Mouse (Mus musculus): ENCODE measurements at regions not wholly inside any gene's neighbourhood (a gene's known extent, or its start where the extent isn't known, plus 50 kb on each side); places are given as distances from the start of the nearest gene placed in this dataset.
A peak's percentile ranks its signal among the peaks of the same experiment; 100 is the strongest.

DNA sequence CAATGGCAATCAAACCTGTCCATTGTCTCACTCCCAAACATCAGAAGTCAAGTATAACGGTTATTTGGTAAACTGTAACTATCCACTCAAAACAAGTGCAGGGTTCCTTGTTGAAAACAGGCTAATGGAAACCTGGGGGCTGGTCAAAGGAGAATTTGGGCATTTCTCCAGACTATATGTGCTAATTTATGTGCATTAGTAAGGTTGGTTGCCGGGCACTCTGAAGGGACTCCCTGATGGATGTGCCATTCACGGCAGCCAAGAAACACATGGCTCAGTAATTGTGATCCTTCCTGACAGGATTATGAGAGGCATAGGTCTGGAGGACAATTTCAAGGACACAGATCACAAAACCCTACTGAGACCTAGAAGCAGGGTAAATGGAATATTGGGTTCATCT, 295.5 kb upstream of the Ubash3b start:
- no peak for ATAC-seq

DNA sequence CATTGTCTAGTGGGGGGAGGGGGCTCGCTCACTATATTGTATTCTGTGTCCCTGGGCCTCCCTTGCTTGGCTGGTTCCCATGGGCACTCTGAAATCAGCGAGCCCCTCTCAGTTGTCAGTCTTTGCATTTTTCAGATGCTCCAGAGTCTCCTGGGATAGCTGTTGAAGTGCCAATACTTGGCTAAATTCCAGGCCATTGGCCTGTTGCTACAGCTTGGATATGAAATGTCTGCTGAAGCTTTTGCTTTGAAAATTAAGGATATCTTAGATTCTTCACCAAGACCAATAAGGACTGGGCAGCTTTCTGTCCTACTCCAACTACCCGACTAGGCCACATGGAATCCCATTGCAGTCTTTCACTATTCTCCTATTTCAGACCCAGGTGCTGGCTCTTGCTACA, 290.2 kb upstream of the Ubash3b start:
- Histone ChIP-seq H3K36me3 (no peaks in the 10 kb centered on the region), H3K9ac (no peak overlapping the region), H3K27ac (no peak overlapping the region), H3K4me1 (replicated peaks) (peaks cover 12% of the 10 kb centered on the region), H3K4me2 (replicated peaks) (no peak overlapping the region), H3K4me3 (replicated peaks) (no peak overlapping the region), H3K27me3 (replicated peaks) (no peaks in the 10 kb centered on the region), H3K9me3 (no peaks in the 10 kb centered on the region)
- 80% methylated on average over 3 of the region's 3 CpGs for WGBS
- no peak for ATAC-seq

More for the DNA sequence above, 295.5 kb upstream of the Ubash3b start:
- no peak overlapping the region for H3K27ac ChIP-seq
- H3K4me1 ChIP-seq (replicated peaks) = 0 out of 2 replicates have a peak, but pooled peaks cover 5% of the 10 kb centered on the region
- 81% methylated on average over 3 of the region's 3 CpGs for WGBS
- no peak overlapping the region for H3K4me2 ChIP-seq (replicated peaks)
- H3K4me3 ChIP-seq (replicated peaks) = no peak overlapping the region
- H3K9me3 ChIP-seq = no peaks in the 10 kb centered on the region
- no peak overlapping the region for H3K9ac ChIP-seq
- no peaks in the 10 kb centered on the region for H3K27me3 ChIP-seq (replicated peaks)
- H3K36me3 ChIP-seq = no peaks in the 10 kb centered on the region

DNA sequence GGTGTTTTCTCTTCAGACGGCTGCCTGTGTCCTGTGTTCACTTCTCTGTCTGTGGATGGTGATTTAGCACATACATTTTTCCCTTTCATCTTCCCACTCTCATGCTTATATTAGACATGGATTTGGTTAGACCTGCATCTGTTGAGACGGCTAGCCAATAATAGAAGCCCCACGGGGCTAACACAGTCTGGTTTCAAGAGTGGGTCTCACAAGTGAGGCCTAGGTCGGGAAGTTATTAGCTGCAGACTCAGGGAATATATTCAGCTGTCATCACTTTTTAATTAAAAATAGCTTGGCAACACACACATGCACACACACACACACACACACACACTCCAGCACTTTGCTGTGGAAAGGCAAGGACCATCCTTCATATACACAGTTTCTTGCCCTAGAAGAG, 287.7 kb upstream of the Ubash3b start:
- no peak overlapping the region for H3K4me2 ChIP-seq (replicated peaks)
- no peaks in the 10 kb centered on the region for H3K27me3 ChIP-seq (replicated peaks)
- H3K9ac ChIP-seq = no peak overlapping the region
- WGBS = 66% methylated on average over 4 of the region's 4 CpGs
- peaks cover 17% of the 10 kb centered on the region for H3K4me1 ChIP-seq (replicated peaks)
- no peak overlapping the region for H3K27ac ChIP-seq
- no peaks in the 10 kb centered on the region for H3K9me3 ChIP-seq
- no peak overlapping the region for H3K4me3 ChIP-seq (replicated peaks)
- no peaks in the 10 kb centered on the region for H3K36me3 ChIP-seq
- ATAC-seq = no peak

DNA sequence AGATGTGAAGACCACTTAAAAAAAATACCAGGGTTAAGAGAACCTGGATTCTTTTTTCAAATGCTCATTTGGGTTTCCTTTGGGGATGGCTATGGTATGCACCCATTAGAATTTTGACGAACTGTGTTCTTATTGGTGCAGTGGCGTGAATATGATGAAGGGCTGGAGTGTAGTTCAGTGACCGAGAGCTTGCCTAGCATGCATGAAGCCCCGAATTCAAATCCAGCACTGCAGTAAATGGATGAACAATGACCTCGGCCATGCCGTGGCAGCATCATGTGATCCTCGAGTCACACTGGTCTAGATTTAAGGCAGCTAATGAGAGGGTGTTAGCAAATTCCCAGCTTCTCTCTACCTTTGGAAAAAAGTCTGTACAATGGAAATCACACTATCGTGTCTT, 286.4 kb upstream of the Ubash3b start:
- Histone ChIP-seq H3K27ac (peak overlapping the region; percentile 83), H3K9ac (no peak overlapping the region), H3K9me3 (no peaks in the 10 kb centered on the region), H3K4me1 (replicated peaks) (peaks cover 17% of the 10 kb centered on the region), H3K4me3 (replicated peaks) (no peak overlapping the region), H3K36me3 (no peaks in the 10 kb centered on the region), H3K27me3 (replicated peaks) (no peaks in the 10 kb centered on the region), H3K4me2 (replicated peaks) (peak overlapping the region; percentile 46)
- no peak for ATAC-seq
- WGBS = 79% methylated on average over 8 of the region's 8 CpGs

DNA sequence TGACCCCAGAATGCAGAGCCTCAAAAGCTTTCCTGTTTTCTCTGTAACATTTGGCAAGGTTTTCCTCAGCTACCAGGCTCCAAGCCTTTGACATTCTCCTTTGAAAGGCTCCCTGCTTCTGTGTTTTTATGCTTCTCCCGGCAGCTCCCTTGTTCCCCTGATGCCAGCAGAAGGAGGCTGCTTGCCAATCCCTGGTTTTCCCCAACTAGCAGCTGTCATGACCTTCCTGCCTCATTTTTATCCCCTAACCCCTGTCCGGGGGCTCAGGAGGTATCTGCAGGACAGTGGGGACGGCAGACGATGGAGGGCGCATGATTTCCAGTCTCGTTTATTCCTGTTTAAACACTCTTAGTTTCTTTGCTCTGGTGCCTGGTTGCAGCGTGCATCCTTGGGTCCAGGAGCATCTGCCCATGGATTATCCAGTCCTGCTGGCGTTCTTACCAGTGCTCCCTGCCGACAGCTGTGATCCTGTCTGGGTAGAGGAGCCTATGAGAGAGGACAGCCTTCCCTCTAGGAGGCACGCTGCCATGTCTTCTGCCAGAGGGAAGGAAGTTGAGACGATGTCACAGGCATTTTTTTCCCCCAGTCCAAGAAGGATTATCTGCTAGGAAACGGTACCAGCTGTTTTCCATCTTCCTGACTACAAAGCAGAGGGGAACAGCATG, 285.8 kb upstream of the Ubash3b start:
- Histone ChIP-seq H3K36me3 (no peaks in the 10 kb centered on the region), H3K4me2 (replicated peaks) (peak overlapping the region; percentile 46), H3K27me3 (replicated peaks) (no peaks in the 10 kb centered on the region), H3K9ac (0 out of 2 replicates have a peak overlapping the region, but pooled peaks have one; percentile 23), H3K9me3 (no peaks in the 10 kb centered on the region), H3K4me1 (replicated peaks) (peaks cover 17% of the 10 kb centered on the region), H3K4me3 (replicated peaks) (no peak overlapping the region), H3K27ac (peak overlapping the region; percentile 83)
- 21% methylated on average over 12 of the region's 12 CpGs for WGBS
- peak; percentile 63 for ATAC-seq

DNA sequence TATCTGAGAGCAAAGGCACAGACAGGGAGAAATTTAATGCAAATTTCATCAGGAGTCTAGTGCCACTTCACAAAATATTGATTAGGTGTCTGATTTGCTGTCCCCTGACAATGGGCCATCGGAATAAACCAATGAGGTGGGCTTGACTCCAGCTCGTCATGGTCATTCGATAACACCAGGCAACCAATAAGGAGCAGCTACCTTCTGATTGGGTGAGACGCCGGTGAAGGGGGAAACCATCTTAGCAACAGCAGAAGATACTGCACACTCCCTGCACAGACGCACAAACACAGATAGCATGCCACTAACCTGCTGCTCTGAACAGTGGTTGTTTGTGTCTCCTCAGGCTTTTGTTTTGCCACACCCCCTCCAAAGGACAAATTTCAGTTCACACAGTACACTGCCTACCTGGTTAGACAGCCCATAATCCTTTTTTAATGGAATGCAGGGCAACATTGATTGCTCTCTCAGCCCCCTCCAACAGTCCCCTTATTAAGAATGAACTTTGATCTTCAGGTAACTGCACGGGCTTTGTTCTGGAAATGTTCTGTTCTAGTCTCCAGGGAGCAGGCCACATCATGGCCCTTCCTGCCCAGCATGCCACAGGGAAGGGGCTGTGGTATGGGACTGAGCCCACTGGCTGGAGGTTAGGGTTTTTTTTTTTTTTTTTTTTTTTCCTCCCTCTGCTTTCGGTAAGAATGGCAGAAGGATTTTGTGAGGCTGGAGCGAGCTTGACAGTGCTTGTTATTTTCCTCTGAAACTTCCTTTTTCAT, 285.1 kb upstream of the Ubash3b start:
- WGBS = 59% methylated on average over 9 of the region's 9 CpGs
- H3K27me3 ChIP-seq (replicated peaks) = no peaks in the 10 kb centered on the region
- H3K4me3 ChIP-seq (replicated peaks) = no peak overlapping the region
- H3K9ac ChIP-seq = no peak overlapping the region
- peak overlapping the region; percentile 83 for H3K27ac ChIP-seq
- no peaks in the 10 kb centered on the region for H3K9me3 ChIP-seq
- peak overlapping the region; percentile 46; the same call in 1 of the 2 replicates for H3K4me2 ChIP-seq (replicated peaks)
- no peaks in the 10 kb centered on the region for H3K36me3 ChIP-seq
- peak; percentile 43 for ATAC-seq
- peaks cover 17% of the 10 kb centered on the region for H3K4me1 ChIP-seq (replicated peaks)

DNA sequence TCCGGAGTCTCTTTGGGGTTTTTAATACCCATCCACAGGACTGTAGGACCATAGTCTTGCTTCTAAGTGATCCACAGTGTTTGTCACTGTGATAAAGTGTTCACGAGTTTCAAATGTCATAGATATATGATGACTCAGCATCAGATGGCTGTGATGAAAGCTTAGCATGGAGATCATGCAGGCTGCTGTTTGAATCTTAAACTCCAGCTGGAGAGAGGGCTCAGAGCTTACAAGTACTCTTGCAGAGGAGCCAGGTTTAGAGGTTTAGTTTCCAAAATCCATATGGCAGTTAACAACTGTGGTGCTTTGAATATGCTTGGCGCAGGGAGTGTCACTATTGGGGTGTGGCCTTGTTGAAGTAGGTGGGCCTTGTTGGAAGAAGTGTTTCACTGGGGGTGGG, 280.9 kb upstream of the Ubash3b start:
- WGBS = 86% methylated on average over 3 of the region's 3 CpGs
- H3K27ac ChIP-seq = no peak overlapping the region

DNA sequence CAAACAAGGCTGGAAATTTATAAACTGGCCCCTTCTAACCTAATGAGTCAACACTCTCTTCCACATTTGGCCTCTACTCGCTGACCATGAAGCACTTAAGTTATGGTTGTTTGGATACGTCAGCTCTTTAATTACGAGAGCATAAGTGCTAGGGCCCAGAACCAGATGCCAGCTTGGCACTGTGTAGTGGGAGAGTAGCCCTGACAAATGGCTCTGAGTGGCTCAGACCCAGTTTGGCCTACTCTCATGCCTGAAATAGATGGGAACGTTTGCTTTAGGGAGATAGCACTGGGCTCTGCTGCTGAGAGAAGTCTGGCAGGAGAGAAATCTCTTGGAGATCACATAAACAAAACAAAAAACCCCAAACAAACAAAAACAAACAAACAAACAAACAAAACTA, 278.5 kb upstream of the Ubash3b start:
- Histone ChIP-seq H3K4me1 (replicated peaks) (no peaks in the 10 kb centered on the region), H3K4me2 (replicated peaks) (no peak overlapping the region), H3K4me3 (replicated peaks) (no peak overlapping the region), H3K9me3 (no peaks in the 10 kb centered on the region), H3K27ac (no peak overlapping the region), H3K27me3 (replicated peaks) (no peaks in the 10 kb centered on the region), H3K9ac (no peak overlapping the region), H3K36me3 (no peaks in the 10 kb centered on the region)
- no peak for ATAC-seq
- 86% methylated on average over 4 of the region's 4 CpGs for whole genome bisulfite sequencing

More for the DNA sequence above, 280.9 kb upstream of the Ubash3b start:
- H3K4me3 ChIP-seq (replicated peaks) = no peak overlapping the region
- peaks cover 10% of the 10 kb centered on the region for H3K4me1 ChIP-seq (replicated peaks)
- H3K4me2 ChIP-seq (replicated peaks) = no peak overlapping the region
- no peak overlapping the region for H3K9ac ChIP-seq
- no peaks in the 10 kb centered on the region for H3K27me3 ChIP-seq (replicated peaks)
- no peak for ATAC-seq
- no peaks in the 10 kb centered on the region for H3K36me3 ChIP-seq
- no peaks in the 10 kb centered on the region for H3K9me3 ChIP-seq

DNA sequence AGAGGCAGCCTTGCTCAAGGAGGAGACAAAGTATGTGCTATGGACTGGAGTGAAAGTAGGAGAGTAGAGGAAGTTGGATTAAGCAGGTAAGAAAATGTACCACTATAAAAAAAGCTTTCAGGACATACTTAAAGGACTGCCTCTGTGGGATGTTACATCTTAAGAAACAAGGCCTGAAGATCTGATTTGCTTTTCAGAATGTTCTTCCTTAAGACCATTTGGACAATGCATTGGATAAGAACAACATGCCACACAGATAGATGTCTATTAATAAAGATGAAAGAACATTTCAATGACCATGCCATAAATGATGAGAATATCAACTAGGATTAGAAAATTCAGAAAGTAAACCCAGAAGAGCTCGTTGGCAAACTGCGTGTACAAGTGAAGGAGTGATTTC, 276.6 kb upstream of the Ubash3b start:
- H3K4me2 ChIP-seq (replicated peaks) = no peak overlapping the region
- no peaks in the 10 kb centered on the region for H3K36me3 ChIP-seq
- no peak overlapping the region for H3K4me3 ChIP-seq (replicated peaks)
- 94% methylated on average over 2 of the region's 2 CpGs for WGBS
- ATAC-seq = no peak
- no peaks in the 10 kb centered on the region for H3K27me3 ChIP-seq (replicated peaks)
- H3K9ac ChIP-seq = no peak overlapping the region
- no peaks in the 10 kb centered on the region for H3K9me3 ChIP-seq
- no peaks in the 10 kb centered on the region for H3K4me1 ChIP-seq (replicated peaks)
- no peak overlapping the region for H3K27ac ChIP-seq

DNA sequence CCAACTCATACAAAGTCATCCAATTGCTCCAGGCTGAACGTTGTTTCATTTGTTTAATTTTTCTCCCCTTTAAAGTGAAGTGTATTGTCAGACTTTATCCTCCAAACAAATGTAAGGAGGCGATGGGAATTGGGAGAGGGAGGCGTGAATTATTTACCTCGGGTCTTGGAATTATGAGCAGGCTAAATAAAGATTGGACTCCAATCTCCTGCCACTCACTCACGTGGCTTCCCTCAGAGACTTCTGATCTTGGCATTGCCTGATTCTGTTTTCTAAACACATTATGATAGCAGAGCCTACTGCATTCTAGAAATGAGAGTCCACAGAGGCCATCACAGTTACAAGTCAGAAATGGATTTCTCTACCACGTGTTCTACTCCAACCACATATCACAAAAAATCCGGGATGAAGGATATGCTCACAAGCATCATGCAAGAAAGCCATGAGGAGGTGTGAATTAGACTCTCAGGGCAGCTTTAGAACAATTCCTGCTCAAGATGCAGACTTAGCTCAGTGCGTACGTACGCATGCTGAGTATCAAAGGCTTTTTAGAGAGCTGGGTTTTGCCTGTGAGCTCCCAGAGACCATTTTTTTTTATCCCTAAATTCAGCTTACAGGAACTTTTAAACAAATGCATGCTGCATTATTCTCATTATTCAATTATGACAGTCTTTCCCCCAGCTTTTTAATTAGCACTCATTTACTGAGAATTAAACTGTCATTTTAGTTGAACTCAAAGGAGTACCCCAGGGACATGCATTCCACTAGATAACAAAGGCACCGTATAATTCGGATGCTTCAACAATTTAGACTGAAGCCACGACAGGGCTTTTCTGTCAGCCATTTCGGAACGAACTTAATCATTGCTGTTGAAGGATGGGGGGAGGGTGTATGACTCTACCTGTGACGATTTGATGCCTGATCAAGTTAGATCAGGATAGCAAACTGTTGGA, 269.2 kb upstream of the Ubash3b start:
- Histone ChIP-seq H3K9ac (no peak overlapping the region), H3K27ac (no peak overlapping the region), H3K4me1 (replicated peaks) (no peaks in the 10 kb centered on the region), H3K9me3 (no peaks in the 10 kb centered on the region), H3K4me3 (replicated peaks) (no peak overlapping the region), H3K36me3 (no peaks in the 10 kb centered on the region), H3K4me2 (replicated peaks) (no peak overlapping the region), H3K27me3 (replicated peaks) (no peaks in the 10 kb centered on the region)
- no peak for ATAC-seq
- WGBS = 76% methylated on average over 16 of the region's 16 CpGs

DNA sequence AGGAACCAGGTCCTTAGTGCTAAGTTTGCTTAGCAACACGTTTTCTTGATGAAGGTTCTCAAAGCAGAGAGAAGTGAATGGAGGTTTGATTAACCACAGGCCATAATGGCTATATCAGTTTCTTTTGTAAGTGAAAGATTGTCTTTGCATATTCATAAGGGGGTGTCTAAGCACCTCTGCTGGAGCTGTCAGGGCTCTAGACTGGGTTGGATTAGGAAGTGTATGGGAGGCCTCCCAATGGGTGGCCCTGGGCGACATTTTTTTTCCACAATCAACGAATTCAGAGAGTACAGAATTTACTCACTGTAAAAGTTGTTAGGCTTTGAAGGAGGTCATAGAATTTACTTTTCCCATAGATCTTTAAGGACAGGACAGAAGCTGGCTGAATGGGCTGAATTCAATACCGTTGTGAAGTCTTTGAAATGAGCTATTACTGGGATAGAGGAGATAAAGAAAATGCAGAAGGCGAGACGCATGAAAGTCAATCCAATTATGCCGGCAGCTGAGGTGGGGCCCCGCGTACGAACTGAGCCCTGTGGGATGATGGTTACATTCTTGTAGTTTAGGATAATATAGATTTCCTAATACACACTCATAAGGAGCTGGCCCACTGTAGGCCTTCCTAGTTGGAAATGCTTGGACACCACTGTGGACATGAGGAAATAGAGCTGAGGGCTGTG, 268.4 kb upstream of the Ubash3b start:
- H3K27me3 ChIP-seq (replicated peaks) = no peaks in the 10 kb centered on the region
- ATAC-seq = no peak
- H3K4me3 ChIP-seq (replicated peaks) = no peak overlapping the region
- WGBS = 77% methylated on average over 10 of the region's 10 CpGs
- no peaks in the 10 kb centered on the region for H3K4me1 ChIP-seq (replicated peaks)
- no peaks in the 10 kb centered on the region for H3K36me3 ChIP-seq
- H3K9me3 ChIP-seq = no peaks in the 10 kb centered on the region
- H3K4me2 ChIP-seq (replicated peaks) = no peak overlapping the region
- H3K9ac ChIP-seq = no peak overlapping the region
- no peak overlapping the region for H3K27ac ChIP-seq

DNA sequence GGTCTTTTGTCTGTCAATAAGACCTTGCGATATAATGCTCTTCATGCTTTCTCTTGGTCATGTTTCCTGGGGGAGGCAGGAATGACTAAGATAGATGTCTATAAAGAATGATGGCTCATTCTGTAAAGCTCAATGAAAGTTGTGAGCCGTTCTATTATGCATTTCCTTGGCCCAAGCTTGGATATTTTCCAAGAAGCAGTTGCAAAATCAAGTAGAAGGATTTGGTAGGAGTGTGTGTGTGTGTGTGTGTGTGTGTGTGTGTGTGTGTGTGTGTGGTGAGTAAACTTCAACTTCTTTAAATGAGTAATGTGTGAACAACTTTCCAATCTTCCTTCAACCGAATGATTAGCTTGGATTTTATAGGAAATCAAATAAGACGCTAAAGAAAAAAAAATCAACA, 267.7 kb upstream of the Ubash3b start:
- no peak overlapping the region for H3K4me3 ChIP-seq (replicated peaks)
- ATAC-seq = no peak

More for the DNA sequence above, 267.7 kb upstream of the Ubash3b start:
- WGBS = 83% methylated on average over 4 of the region's 4 CpGs
- no peak overlapping the region for H3K9ac ChIP-seq
- H3K4me1 ChIP-seq (replicated peaks) = no peaks in the 10 kb centered on the region
- no peak overlapping the region for H3K27ac ChIP-seq
- H3K4me2 ChIP-seq (replicated peaks) = no peak overlapping the region
- H3K36me3 ChIP-seq = no peaks in the 10 kb centered on the region
- no peaks in the 10 kb centered on the region for H3K27me3 ChIP-seq (replicated peaks)
- no peaks in the 10 kb centered on the region for H3K9me3 ChIP-seq
